Mouse (Mus musculus) cerebellum, postnatal 4 days (tissue): ENCODE results near the gene Celf2.
"Not testable (repeated sequence)": the region's sequence is repeated elsewhere in the genome, so short reads cannot be mapped to it uniquely, and the experiment has no call there.

Experiments
- DNase-seq, 2 experiments: peaks; one replicate each; pipeline ENCODE4 v3.0.0; 2022; ENCODE audit warnings: low spot score in 2 of 2, mixed read lengths in 1 of 2

The Celf2 gene

DNA sequence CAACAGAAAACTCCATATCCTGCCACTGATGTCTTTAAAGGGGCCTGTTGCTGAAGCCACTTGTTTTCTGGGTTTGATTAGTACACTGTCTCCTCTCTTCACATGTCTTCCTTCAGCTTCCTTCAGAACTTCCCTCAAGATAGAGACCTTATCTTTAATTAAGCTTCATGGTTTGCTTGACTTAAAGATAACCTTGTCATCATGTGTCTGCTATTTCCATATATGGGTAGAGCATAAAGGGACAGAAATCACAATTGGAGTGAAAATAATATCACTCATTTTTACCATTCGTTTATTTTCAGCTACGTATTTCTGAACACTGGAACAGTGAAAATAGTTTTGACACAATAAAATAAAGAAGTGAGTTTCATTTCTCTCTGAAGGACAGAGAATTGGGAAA is 905.0 kb downstream of the Celf2 start:
- DNase-seq = no peak

DNA sequence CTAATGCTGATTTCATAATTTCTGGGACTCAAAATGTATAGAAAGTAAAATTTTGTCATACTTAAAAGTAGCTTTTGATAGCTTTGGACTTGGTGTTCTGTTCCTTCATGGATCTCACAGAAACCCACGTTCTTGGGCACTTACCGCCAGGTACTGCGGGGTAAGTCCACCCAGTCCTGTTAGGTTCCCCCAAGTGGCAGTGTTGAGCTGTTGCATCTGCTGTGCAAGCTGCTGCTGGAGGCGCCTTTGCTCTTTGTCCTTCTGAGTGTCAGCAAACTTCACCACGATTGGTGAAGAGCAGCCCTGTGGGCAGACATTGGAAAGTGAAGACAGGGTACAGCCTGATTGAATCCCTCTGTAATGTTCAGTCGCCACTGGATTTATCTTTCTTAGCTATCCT is 905.5 kb downstream of the Celf2 start:
- no peak for DNase-seq

DNA sequence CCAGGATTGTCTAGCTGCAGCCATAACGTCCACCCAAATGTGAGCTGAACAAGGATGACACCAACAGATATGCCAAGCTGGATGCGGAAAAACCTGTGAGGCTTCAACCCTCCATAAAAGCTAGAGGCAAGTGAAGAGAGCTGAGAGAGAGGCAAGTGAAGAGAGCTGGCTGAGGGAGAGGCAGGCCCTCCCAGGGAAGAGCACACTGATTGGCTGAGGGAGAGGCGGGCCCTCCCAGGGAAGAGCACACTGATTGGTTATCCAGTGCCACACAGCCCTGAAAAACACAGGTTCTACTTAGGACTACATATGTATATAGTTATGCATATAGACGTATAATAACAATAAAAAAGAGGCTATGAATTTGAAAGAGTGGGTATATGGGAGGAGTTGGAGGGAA is 907.2 kb downstream of the Celf2 start:
- DNase-seq = no peak

DNA sequence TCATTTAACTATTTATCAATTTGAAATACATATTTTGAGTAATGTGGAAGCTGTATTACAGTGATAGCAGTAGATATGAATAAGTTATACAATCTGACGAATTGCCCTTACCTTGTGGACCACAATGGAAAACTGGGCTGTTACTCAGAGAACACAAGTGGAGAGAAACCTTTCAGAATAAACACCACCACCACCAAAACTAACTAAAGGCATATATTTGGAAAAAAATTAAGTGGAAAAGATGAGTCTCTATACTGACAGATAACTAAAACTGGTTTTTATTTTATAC is 910.5 kb downstream of the Celf2 start:
- DNase-seq = no peak

DNA sequence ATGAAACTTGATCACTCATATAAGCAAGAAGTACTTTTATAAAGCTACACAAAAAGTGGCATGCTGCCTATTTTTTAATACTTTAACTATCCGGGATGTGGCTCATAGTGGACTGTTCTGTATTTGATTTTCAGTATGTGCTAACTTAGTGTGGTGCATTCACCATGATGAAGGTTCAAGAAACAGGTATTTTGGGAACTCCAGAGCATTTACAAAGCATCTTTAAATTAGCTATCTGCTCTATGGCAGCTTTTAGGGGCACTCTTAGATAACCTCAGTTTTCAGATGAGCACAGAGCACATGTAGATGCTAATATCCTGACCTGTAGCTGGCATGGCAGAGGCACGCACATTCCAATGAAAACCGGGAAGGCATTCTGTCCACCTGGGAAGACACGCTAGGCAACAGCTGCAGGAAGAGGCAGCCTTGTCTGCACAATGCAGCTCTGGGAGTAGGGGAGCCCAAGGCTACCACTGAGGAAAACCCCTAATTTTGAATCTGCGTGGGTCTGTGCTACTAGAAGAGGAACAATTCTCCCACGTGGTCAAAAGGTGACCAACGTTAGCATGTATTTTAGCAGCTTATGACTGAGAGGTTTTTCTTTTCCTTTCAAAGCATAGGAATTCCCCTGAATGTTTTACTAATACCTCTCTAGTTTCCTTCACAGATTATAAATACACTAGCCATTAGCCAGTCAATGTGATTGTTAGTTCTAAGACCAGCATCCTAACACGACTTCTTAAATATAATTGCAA is 911.1 kb downstream of the Celf2 start:
- DNase-seq = no peak

DNA sequence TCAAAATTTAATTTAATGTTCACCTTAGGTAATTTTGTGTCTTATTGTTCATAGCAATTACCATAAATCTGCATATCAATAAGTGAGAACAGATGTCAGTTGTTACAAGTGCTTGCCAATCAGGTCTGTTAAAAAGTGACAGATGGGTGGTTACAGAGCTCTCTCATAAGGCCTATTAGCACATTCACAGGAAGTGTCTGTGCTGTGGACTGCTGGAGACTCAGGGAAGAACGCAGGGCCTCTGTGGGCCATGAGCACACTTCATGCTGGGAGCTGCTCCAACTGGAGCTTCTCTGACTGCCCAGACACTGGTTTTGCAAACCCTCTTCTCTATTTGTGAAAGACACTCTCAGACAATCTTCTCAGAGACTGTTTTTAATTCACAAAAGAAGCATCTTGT is 914.6 kb downstream of the Celf2 start:
- peak in 1 of 2 experiments; percentile 29 for DNase-seq

DNA sequence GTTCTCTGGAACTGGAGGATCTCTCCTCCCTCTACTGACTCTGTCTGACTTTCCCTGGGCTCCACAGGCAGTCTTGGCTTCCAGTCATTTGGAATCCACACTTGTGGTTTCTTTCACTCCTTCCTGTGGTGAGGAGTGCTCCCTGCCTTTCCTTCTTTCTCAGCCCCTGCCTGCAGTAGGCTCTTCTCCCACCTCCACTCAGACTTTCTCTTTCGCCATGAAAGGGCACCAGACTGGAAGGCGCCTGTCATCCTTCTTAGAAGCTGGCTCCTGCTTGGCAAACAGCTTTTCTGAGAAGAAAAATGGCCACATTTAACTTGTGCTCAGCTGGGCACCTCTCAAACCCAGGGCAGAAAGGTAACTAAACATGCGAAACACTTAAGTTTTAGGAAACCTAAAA is 915.2 kb downstream of the Celf2 start:
- DNase-seq = peak in 1 of 2 experiments; percentile 6

DNA sequence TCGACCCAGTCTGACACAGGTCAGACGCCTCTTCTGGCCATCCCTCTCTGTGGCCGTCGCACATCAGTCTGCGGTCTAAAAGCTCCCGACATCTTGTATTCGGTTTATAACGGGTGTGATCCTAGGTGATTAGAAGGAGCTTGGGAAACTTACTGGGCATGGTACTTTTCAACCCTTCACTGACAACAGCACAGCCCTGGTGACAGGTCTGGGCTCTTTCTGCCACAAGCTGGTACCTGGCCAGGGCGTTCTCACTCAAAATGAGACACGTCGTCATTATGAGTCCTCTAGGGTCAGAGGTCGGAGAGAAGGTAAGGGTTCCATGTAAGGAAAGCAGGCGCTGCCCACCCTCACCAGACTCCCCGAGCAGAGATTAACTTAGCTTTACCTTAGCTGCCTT is 915.6 kb downstream of the Celf2 start:
- DNase-seq = no peak

DNA sequence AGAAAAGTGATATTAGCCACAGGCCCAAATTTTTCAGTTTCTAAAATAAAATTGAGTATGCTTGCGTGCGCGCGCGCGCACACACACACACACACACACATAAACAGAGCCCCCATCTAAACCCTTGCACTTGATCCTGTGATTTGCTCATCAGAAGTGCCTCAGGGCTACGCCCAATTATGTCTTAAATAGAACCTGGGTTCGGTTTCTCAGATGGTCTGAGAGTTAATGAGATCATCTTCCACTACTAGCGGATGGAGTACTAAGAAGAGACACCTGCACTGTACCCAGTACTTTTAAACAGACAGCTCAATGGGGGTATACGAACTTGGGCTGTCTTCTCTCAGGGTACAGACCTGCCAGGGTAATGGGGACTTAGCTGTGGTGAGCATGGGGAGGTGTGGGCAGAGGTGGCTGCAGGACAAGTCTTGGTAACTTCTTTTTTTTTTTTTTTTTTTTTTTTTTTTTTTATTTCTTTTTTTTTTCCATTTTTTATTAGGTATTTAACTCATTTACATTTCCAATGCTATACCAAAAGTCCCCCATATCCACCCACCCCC is 923.2 kb downstream of the Celf2 start:
- no peak for DNase-seq

DNA sequence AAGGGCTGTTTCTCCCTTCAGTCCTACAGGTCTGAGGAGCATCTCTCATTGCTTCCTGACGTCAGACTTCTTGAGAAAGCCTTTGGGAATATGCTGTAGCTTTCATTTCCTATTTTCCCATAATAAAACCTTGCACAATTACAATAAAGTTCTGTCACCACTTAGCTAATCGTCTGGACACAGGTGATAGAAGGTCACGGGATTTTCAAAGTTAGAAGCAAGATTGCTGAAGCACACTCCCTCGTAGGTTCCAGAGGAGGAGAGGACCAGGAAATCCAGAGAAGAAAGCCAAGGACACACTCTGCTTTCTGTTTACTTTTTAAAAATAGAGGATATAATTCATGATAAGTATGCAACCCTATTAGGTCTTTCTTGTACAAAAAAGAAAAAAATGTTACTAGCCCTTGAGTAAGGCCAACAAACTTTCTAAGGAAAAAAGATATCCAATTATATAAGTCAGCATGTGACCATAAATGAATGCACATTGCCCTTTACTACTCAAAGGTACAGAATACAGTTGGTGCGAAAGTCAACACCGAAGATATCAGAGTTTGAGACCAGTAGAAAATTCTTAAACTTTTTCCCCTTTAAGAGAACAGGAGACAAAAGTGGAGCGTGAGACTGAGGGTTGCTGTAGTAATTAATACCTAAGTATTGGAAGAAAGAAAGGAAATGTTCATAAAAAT is 924.2 kb downstream of the Celf2 start:
- DNase-seq = no peak

DNA sequence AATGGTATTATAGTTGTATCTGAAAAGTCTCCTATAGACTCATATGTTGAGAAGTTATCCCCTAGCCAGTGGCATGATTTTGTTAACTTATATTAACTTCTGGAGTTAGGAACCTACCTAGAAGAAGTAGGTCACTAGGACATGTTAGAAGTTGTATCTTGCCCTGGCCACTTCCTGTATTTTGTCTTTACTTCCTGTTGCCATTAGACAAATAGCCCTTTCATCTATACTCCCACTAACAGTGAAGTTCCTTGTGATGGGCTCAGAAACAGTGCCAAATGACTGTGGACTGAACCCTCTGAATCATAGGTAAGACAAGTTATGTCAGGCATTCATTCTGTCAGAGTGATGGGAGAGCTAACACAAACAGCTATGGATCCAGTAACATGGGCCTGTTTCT is 926.7 kb downstream of the Celf2 start:
- DNase-seq = no peak

DNA sequence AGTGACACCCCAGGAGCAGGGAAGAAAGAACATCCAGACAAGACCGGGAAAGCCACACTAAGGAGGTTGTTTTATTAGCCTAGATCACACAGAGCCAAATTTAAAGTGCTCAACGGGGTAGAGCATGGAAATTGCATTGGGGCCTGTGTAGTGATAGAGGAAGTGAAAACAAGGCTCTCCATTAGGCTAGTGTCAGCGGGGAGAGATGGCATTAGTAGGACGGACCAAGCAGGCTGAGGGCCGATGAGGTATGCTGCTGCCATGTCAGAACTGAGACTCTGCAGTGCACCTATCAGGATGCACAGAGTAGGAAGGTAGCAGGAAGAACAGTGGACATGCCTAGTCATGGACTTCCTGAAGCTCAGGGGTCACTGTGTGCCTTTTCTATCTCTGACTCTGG is 929.3 kb downstream of the Celf2 start:
- no peak for DNase-seq

DNA sequence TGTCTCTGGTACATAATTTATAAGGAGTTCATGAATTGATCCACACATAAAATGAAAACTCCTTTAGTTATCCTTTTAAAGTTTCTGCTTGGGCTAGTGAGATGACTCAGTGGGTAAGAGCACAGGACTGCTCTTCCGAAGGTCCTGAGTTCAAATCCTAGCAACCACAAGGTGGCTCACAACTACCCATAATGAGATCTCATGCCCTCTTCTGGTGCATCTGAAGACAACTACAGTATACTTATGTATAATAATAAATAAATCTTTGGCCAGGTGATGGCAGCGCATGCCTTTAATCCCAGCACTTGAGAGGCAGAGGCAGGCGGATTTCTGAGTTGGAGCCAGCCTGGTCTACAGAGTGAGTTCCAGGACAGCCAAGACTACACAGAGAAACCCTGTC is 934.0 kb downstream of the Celf2 start:
- not testable (repeated sequence) for DNase-seq

DNA sequence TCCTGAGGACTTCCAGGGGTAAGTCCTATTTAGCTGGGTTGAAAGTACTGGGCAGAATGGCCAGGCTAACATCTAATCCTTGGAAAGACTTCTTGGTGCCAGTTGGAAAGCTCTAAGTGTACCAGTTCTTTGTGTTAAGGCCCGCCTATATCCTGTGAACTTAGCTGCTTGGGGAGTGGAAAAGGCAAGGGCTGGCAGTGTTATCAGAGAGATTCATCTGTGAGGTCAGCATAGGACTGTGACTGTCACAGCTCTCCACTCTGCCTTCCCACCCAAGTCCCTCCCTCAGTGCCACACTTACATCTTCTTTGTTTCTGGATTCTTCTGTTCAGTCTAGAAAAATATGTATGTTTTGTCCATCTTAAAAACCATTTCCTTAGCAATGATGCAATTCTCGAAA is 935.7 kb downstream of the Celf2 start:
- DNase-seq = no peak

DNA sequence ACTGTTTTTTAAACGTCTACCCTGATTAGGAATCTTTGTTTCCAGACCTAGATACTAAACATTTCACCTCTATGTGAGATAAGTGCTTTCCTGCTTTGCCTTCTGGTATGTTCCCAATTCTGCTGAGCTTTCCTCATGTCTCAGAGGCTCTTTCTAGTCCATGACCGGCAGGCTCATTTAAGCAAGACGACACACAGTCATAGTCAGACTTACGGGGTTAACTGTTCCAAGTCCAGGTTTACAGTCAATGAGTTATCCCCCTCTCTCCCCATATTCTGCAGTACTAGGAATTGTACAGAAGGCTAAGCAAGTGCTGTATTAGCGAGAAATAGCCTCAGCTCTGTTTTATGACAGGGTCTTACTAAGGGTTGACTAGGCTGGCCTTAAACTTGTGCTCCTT is 936.4 kb downstream of the Celf2 start:
- DNase-seq = no peak

DNA sequence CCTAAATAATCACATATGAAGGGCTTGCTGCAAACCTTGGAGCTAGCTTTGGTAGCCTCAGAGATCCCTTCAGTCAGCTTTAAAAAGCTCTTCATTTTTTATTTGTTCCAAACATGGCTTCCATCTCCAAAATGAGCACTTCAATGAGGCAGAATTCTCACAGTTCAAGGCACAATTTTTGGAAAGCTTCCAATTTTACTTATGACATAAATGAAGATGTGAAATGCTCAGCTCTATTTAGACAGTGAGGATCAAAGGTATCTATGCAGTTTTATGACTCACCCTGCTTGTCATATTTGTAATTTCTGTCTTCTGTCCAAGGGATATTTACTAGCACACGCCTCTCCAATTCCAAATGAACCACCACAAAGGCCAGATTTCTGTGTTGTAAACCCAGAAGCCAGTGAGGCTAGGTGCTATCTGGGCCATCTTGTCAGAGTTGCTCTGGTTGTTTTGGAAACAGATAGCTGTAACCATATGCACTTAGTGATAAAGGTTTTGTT is 940.3 kb downstream of the Celf2 start:
- no peak for DNase-seq

DNA sequence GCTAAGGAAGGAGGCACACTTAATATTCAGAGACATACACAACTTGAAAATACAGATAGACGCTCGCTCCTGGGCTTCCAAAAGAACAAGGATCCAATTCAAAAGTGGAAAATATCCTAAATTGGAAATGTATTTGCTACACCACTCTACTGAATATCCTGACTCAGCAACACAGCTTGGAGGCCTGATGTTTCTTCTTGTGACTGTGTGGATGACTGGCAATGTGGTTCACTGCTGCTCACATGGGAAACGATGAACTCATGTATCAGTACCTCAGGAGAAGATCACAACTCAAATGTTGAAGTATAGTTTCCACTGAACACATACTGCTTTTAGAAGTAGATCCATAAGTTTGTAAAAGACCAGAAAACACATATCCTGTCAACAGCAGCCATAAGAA is 944.2 kb downstream of the Celf2 start:
- no peak for DNase-seq

DNA sequence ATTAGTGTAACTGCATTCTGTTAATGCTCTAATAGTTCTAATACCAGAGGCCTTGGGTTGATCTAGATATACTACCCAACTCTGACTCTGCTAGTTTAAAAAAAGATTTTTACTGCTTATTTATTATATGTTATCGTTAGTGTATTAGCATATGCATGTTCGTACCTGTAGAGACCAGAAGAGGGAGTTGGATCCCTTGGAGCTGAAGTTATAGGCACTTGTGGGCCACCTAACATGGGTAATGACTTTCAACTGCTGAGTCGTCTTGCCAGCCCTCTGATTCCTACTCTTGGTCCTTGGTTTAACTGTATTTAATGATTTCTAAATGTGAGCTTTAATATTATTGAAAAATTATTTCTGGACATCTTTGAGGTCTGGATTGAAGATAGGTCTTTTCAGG is 948.0 kb downstream of the Celf2 start:
- DNase-seq = no peak

DNA sequence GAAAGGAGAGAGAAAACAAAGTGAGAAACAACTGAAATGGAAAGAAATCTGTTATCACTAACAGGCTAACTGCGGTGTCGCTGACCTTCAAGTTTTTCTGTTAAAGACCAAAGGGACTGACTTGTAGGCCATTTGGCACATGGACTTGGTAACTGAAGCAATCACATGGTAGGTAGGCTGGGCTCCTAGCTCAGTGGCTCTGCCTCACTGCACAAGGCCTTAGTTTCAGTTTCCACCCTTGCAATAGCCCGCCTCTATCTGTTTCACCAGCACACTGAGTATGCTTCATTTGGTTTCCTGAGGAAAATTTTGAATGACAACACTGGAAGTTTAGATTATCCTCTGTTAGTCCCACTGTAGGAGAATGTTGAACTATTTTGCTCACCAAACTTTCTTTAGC is 948.6 kb downstream of the Celf2 start:
- no peak for DNase-seq

DNA sequence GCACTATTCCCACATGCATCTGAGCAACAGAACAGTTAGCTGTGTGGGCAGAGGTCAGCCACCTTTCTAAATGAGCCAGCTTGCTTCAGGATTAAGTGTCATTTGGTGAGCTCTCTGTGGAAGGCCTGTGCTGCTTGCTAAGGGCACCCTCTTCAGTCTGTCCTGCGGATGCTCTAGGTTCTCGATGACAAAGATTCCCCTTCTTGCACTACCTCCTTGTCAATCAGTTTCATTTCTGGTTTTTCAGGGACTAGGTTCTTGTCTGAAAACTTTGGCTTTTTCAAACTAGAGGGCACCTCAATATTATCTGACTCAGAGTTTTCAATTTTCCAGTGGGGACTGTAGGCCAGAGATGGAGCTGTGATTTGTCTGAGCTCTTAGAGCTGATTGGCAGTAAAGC is 949.8 kb downstream of the Celf2 start:
- DNase-seq = no peak

DNA sequence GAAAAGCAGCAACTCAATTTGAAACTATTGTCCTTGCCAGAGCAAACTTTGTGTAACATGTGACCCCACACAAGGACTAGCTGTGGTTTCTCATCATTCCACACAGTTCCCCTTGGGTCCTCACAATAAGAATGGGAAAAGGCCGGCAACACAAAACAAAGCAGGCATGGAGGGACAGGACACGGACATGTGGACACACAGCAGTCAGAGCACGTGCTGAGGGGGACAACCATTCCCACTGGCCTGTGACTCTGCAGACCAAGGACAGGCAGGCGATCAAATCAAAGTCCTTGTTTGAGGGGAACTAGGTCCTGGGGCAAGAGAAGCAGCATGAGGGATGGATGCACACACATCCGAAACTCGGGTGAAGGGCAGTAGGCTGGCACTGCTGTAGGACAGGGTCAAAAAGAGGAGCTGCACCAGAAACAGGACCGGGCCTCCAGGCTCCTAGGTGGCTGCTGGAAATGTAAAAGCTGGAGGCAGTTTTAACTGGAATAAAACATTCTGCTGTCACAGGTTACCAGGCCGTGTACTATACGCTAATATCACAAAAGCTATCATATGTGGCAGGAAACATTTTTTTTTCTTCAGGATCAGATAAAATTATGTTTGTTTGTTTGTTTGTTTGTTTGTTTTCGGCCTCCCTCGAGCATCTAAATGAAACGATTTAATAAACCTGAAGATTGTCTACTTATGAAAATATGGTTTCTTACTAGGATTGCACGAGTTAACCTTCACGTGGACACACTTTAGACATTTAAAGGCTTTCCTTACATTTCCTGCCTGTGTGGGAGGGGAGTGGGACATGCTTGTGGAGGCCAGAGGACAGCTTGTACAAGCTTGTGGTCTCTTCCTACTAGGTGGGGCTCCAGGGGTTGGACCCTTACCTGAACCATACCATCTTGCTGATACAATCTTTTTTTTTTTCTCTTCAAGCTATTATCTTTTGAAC is 950.8 kb downstream of the Celf2 start:
- DNase-seq = no peak

DNA sequence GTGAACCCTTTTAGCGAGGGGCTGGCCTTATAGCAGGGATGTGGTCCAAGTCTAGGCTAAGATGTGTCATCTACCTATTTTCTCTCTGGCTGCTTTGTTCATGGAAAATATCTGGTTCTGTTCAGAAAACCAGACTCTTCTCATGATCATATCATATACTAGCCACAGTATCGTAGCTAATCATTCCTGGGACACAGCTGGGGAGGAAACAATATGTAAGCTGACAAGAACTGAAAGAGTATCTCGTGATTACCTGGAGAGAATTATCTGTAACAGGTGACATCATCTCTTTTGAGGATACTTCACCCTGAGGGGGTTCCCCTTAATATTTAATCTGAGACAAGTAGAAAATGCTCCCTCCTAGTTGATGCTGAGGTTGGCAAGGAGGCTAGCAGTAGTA is 951.6 kb downstream of the Celf2 start:
- DNase-seq = no peak
